Mouse (Mus musculus) lung, postnatal 0 days (tissue): ENCODE data around the gene Cldn7.

Experiments used
- CTCF ChIP-seq: IDR thresholded peaks from 2 replicates; pipeline ENCODE4 v1.5.1; 2016; ENCODE audit warnings: antibody characterized with exemption, mild to moderate bottlenecking
- EP300 ChIP-seq: IDR thresholded peaks from 2 replicates; pipeline ENCODE4 v1.6.1; 2016; ENCODE audit warnings: antibody characterized with exemption, mild to moderate bottlenecking, control low read depth

DNA sequence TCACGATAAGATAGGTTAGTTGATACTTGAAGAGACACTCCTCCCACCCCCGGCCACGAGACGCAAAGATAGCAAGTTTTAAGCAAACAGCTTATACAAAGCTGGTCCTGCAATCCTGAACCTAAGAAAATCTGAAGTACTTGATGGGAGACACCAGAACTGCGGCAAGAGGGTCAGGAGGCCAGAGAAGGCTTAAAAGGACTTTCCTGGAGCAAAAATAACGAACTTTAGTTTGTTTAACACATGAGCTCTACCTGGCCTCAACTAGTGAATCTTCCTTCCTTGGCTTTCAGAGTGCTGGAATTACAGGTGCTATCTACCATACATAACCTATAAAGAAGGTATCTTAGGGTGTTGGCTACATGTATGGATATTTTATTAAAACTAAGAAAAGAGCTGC lies 29.9 kb upstream of the Cldn7 start:
- TF ChIP-seq CTCF (no peak), EP300 (no peak)
